Mouse (Mus musculus): ENCODE measurements at regions not wholly inside any gene's neighbourhood (a gene's known extent, or its start where the extent isn't known, plus 50 kb on each side); places are given as distances from the start of the nearest gene placed in this dataset.

GRCm38 (mm10) chr2:45277602-45278001, 160.4 kb upstream of the Zeb2 start:
- H3K4me1 ChIP-seq (ENCODE audit: control insufficient read depth, insufficient read depth, low read length): no peaks in the 10 kb centered on the region
- H3K4me3 ChIP-seq (replicated peaks; ENCODE audit: extremely low read depth, low read depth, low read length): no peak overlapping the region
- no peak for DNase-seq
- TF ChIP-seq POLR2A (IDR thresholded peaks at IDR 0.05; ENCODE audit: borderline replicate concordance, extremely low read depth, low read depth, low read length): no peak
- TF ChIP-seq CTCF (IDR thresholded peaks at IDR 0.05; ENCODE audit: insufficient read depth, low read length): no peak
- 95% methylated on average over 2 of the region's 2 CpGs for WGBS

- DNase-seq: no peak
- no peak for TF ChIP-seq POLR2A (IDR thresholded peaks at IDR 0.05; ENCODE audit: borderline replicate concordance, extremely low read depth, low read depth, low read length)
- TF ChIP-seq CTCF (IDR thresholded peaks at IDR 0.05; ENCODE audit: insufficient read depth, low read length): no peak
- WGBS: 80% methylated on average over 1 of the region's 1 CpGs
Observed at GRCm38 (mm10) chr2:45276703-45277102, 159.5 kb upstream of the Zeb2 start.

GRCm38 (mm10) chr2:45270035-45270434, 152.8 kb upstream of the Zeb2 start:
- TF ChIP-seq POLR2A (IDR thresholded peaks at IDR 0.05; ENCODE audit: borderline replicate concordance, extremely low read depth, low read depth, low read length): no peak
- no peak for TF ChIP-seq CTCF (IDR thresholded peaks at IDR 0.05; ENCODE audit: insufficient read depth, low read length)
- no peaks in the 10 kb centered on the region for H3K4me1 ChIP-seq (ENCODE audit: control insufficient read depth, insufficient read depth, low read length)
- WGBS: 85% methylated on average over 2 of the region's 2 CpGs
- DNase-seq: no peak
- no peak overlapping the region for H3K4me3 ChIP-seq (replicated peaks; ENCODE audit: extremely low read depth, low read depth, low read length)

More at GRCm38 (mm10) chr2:45276703-45277102, 159.5 kb upstream of the Zeb2 start:
- Histone ChIP-seq H3K4me3 (replicated peaks; ENCODE audit: extremely low read depth, low read depth, low read length) (no peak overlapping the region), H3K4me1 (ENCODE audit: control insufficient read depth, insufficient read depth, low read length) (no peaks in the 10 kb centered on the region)

GRCm38 (mm10) chr2:45265819-45266218, 148.6 kb upstream of the Zeb2 start:
- Histone ChIP-seq H3K4me3 (replicated peaks; ENCODE audit: extremely low read depth, low read depth, low read length) (no peak overlapping the region), H3K4me1 (ENCODE audit: control insufficient read depth, insufficient read depth, low read length) (no peaks in the 10 kb centered on the region)
- TF ChIP-seq CTCF (IDR thresholded peaks at IDR 0.05; ENCODE audit: insufficient read depth, low read length) (no peak), POLR2A (IDR thresholded peaks at IDR 0.05; ENCODE audit: borderline replicate concordance, extremely low read depth, low read depth, low read length) (no peak)
- no peak for DNase-seq
- WGBS: 43% methylated on average over 2 of the region's 2 CpGs

- DNase-seq: no peak
- Histone ChIP-seq H3K4me1 (ENCODE audit: control insufficient read depth, insufficient read depth, low read length) (no peaks in the 10 kb centered on the region), H3K4me3 (replicated peaks; ENCODE audit: extremely low read depth, low read depth, low read length) (no peak overlapping the region)
- 45% methylated on average over 3 of the region's 3 CpGs for WGBS
- TF ChIP-seq CTCF (IDR thresholded peaks at IDR 0.05; ENCODE audit: insufficient read depth, low read length): no peak
- no peak for TF ChIP-seq POLR2A (IDR thresholded peaks at IDR 0.05; ENCODE audit: borderline replicate concordance, extremely low read depth, low read depth, low read length)
Observed at GRCm38 (mm10) chr2:45261949-45262348, 144.8 kb upstream of the Zeb2 start.

- DNase-seq: no peak
- 70% methylated on average over 3 of the region's 3 CpGs for WGBS
- no peak for TF ChIP-seq POLR2A (IDR thresholded peaks at IDR 0.05; ENCODE audit: borderline replicate concordance, extremely low read depth, low read depth, low read length)
- Histone ChIP-seq H3K4me3 (replicated peaks; ENCODE audit: extremely low read depth, low read depth, low read length) (no peak overlapping the region), H3K4me1 (ENCODE audit: control insufficient read depth, insufficient read depth, low read length) (no peaks in the 10 kb centered on the region)
Observed at GRCm38 (mm10) chr2:45258897-45259296, 141.7 kb upstream of the Zeb2 start.

- WGBS: 93% methylated on average over 5 of the region's 5 CpGs
- TF ChIP-seq POLR2A (IDR thresholded peaks at IDR 0.05; ENCODE audit: borderline replicate concordance, extremely low read depth, low read depth, low read length) (no peak), CTCF (IDR thresholded peaks at IDR 0.05; ENCODE audit: insufficient read depth, low read length) (no peak)
- Histone ChIP-seq H3K4me3 (replicated peaks; ENCODE audit: extremely low read depth, low read depth, low read length) (no peak overlapping the region), H3K4me1 (ENCODE audit: control insufficient read depth, insufficient read depth, low read length) (no peaks in the 10 kb centered on the region)
- DNase-seq: no peak
Observed at GRCm38 (mm10) chr2:45256373-45256772, 139.2 kb upstream of the Zeb2 start.

- TF ChIP-seq CTCF (IDR thresholded peaks at IDR 0.05; ENCODE audit: insufficient read depth, low read length): no peak
- no peaks in the 10 kb centered on the region for H3K4me1 ChIP-seq (ENCODE audit: control insufficient read depth, insufficient read depth, low read length)
- WGBS: 58% methylated on average over 4 of the region's 4 CpGs
- no peak for DNase-seq
- H3K4me3 ChIP-seq (replicated peaks; ENCODE audit: extremely low read depth, low read depth, low read length): no peak overlapping the region
Observed at GRCm38 (mm10) chr2:45253936-45254335, 136.7 kb upstream of the Zeb2 start.

- no peak for TF ChIP-seq POLR2A (IDR thresholded peaks at IDR 0.05; ENCODE audit: borderline replicate concordance, extremely low read depth, low read depth, low read length)
- TF ChIP-seq CTCF (IDR thresholded peaks at IDR 0.05; ENCODE audit: insufficient read depth, low read length): no peak
Observed at GRCm38 (mm10) chr2:45252321-45252720, 135.1 kb upstream of the Zeb2 start.

GRCm38 (mm10) chr2:45249658-45250057, 132.5 kb upstream of the Zeb2 start:
- 95% methylated on average over 1 of the region's 1 CpGs for WGBS
- H3K4me1 ChIP-seq (ENCODE audit: control insufficient read depth, insufficient read depth, low read length): peaks cover 7% of the 10 kb centered on the region

More at GRCm38 (mm10) chr2:45252321-45252720, 135.1 kb upstream of the Zeb2 start:
- no peak overlapping the region for H3K4me3 ChIP-seq (replicated peaks; ENCODE audit: extremely low read depth, low read depth, low read length)
- WGBS: 76% methylated on average over 4 of the region's 4 CpGs
- no peak for DNase-seq
- H3K4me1 ChIP-seq (ENCODE audit: control insufficient read depth, insufficient read depth, low read length): no peaks in the 10 kb centered on the region

More at GRCm38 (mm10) chr2:45249658-45250057, 132.5 kb upstream of the Zeb2 start:
- no peak overlapping the region for H3K4me3 ChIP-seq (replicated peaks; ENCODE audit: extremely low read depth, low read depth, low read length)
- no peak for DNase-seq
- TF ChIP-seq POLR2A (IDR thresholded peaks at IDR 0.05; ENCODE audit: borderline replicate concordance, extremely low read depth, low read depth, low read length): no peak
- no peak for TF ChIP-seq CTCF (IDR thresholded peaks at IDR 0.05; ENCODE audit: insufficient read depth, low read length)

Measured in lung, adult 2 months (tissue).